Mouse (Mus musculus) layer of hippocampus, adult 9-10 months (tissue): ENCODE data around the gene Nacc2.

Experiments used
- DNase-seq: peaks from one replicate; pipeline ENCODE4 v3.0.0; 2022; ENCODE audit warnings: low spot score

Nacc2 gene

GRCm38 (mm10) chr2:26099260-26099659 lies 23.8 kb downstream of the Nacc2 start:
- no peak for DNase-seq

GRCm38 (mm10) chr2:26093897-26094296 lies 29.1 kb downstream of the Nacc2 start:
- DNase-seq = no peak

GRCm38 (mm10) chr2:26091771-26092393 lies 31.1 kb downstream of the Nacc2 start:
- peak; percentile 52 for DNase-seq

- DNase-seq = no peak
Observed at GRCm38 (mm10) chr2:26090876-26091770, 31.9 kb downstream of the Nacc2 start.

GRCm38 (mm10) chr2:26089005-26089404 lies 34.0 kb downstream of the Nacc2 start:
- no peak for DNase-seq

GRCm38 (mm10) chr2:26086926-26087600 lies 36.0 kb downstream of the Nacc2 start:
- no peak for DNase-seq

- no peak for DNase-seq
Observed at GRCm38 (mm10) chr2:26086505-26086904, 36.5 kb downstream of the Nacc2 start.

GRCm38 (mm10) chr2:26082883-26083282 lies 40.1 kb downstream of the Nacc2 start:
- no peak for DNase-seq

- no peak for DNase-seq
Observed at GRCm38 (mm10) chr2:26080830-26081229, 42.2 kb downstream of the Nacc2 start.

GRCm38 (mm10) chr2:26079409-26079808 lies 43.6 kb downstream of the Nacc2 start:
- DNase-seq = no peak

- no peak for DNase-seq
Observed at GRCm38 (mm10) chr2:26077068-26077467, 46.0 kb downstream of the Nacc2 start.

GRCm38 (mm10) chr2:26076121-26076520 lies 46.9 kb downstream of the Nacc2 start:
- no peak for DNase-seq

- DNase-seq = no peak
Observed at GRCm38 (mm10) chr2:26074551-26074950, 48.5 kb downstream of the Nacc2 start.

- DNase-seq = no peak
Observed at GRCm38 (mm10) chr2:26068592-26068991, 54.4 kb downstream of the Nacc2 start.

GRCm38 (mm10) chr2:26068175-26068574 lies 54.8 kb downstream of the Nacc2 start:
- no peak for DNase-seq

GRCm38 (mm10) chr2:26066527-26066926 lies 56.5 kb downstream of the Nacc2 start:
- DNase-seq = peak; percentile 46

GRCm38 (mm10) chr2:26062742-26063427 lies 60.1 kb downstream of the Nacc2 start:
- DNase-seq = no peak

GRCm38 (mm10) chr2:26062241-26062640 lies 60.8 kb downstream of the Nacc2 start:
- DNase-seq = no peak

GRCm38 (mm10) chr2:26061018-26061666 lies 61.9 kb downstream of the Nacc2 start:
- no peak for DNase-seq

- DNase-seq = no peak
Observed at GRCm38 (mm10) chr2:26057053-26057452, 66.0 kb downstream of the Nacc2 start.

GRCm38 (mm10) chr2:26056226-26056625 lies 66.8 kb downstream of the Nacc2 start:
- no peak for DNase-seq

GRCm38 (mm10) chr2:26055747-26056102 lies 67.3 kb downstream of the Nacc2 start:
- DNase-seq = no peak
